Mouse (Mus musculus) kidney, adult 10 weeks (tissue): Measurements from ENCODE around the gene Exd2. TPM values are rescaled to one million over a fixed set of nuclear protein-coding genes. Genes with fewer than 3 reads are reported as not detected.

Experiments used
- polyA plus RNA-seq: library from polyadenylated mRNA; stranded (reverse); fragments of 350-450 nt; fragmentation: Illumina TruSeq; extraction: RNeasy Lipid Tissue Mini Kit (QIAGEN cat#74804); gene quantifications from one replicate; pipeline ENCODE4 v1.2.3, GENCODE M21; 2014; ENCODE audit warnings: low read depth, low replicate concordance

The Exd2 gene
- polyA plus RNA-seq: 21.3 TPM

DNA sequence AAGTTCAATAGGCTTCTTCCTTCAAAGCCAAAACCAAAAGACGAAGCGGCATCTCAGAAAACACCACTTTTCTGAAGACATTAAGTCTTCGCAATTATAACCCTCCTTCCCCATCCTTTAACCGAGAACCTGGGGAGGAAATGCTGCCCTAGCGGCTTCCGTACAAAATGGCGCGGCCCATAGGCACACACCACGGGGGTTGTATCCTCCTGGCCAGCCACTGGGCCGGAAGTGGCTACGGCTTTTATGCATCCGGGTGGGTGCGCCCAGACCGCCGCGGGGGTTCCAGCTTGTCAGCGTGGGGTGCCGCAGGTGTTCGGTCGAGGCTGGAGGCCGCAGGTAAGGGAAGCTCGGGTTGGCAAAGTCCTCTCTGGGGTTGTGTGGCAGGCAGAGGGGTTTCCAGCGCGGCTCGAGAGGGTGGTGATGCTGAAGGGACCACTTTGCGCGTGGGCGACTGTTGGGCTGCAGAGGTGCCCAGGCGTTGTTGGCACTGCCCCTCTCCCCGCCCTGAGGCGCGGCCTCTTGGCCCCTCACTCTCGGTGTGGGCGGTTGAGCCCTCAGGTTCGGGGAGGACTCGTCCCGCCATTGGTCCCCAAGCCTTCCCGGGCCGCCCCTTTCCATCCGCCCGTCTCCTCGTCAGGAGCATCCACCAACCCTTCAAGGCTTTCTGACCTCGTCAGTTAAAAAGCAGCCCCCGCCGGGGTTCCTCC lies at the start of gene Exd2:
TSS of gene Exd2 (plus strand) at position 154 of the 710 bp plus-strand sequence.

DNA sequence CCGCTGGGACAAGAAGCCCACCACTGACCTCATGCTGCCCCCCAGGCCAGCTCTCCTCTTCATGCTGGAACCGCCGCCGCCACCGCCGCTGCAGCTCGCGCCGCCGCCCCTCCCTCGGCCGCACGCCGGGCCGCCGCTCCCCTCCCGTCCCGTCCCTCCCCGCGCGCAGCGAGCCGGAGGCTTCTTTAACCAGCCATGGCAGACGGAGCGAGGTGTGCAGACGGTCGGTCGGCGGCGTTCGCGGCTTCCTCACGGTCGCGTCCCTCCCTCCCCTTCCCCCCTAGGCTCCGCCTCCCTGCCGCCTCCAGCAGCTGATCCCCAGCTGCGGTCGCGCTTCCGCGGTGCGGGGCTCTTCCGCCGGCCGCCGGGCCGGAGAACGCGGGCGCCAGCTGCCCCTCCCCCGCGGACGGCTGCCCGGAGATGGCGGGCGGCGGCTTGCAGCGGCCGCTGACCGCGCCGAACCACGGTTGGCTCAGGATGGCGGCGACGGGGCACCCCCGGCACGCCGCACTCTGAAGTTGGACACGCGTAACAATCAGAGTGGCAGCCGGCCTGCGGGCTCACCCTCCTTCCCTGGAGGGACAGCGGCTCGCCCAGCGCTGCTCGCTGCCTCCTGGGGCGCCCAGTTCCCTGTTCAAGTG lies 26.4 kb upstream of the Exd2 start, which contains the start of gene Dcaf5:
TSS of gene Dcaf5 (minus strand) at position 266 of the 641 bp plus-strand sequence.

DNA sequence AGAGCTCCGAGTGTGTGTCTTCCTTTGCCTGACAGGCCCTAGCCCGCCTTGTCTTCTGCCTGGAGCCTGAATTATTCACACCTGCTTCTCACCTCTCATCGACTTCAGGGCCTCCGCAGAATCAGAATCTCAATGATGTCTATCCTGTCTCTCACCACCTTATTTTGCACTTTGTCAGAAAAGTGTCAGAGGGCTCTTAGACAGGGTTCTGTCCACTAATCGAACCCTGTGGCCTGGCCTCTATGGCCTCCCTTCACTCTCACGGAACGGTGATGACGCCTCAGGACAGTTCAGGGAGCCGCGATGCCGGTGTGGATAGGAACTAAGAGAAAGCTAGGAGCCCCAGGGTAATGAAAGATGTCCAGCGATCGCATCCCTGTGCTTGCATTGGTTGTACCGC lies 55.1 kb downstream of the Exd2 start, which contains the start of gene Galnt16:
TSS of gene Galnt16 (plus strand) at position 301 of the 400 bp plus-strand sequence.

Other genes starting within 250 kb of the Exd2 start
- gene Actn1, start 202.7 kb upstream of the Exd2 start, polyA plus RNA-seq: 11.3 TPM
- gene Dcaf5, start 26.5 kb upstream of the Exd2 start, polyA plus RNA-seq: 16.9 TPM
- gene Galnt16, start 55.2 kb downstream of the Exd2 start, polyA plus RNA-seq: not detected
- gene Slc39a9, start 180.8 kb downstream of the Exd2 start, polyA plus RNA-seq: 46.5 TPM
- gene Erh, start 181.2 kb downstream of the Exd2 start, polyA plus RNA-seq: 24.7 TPM
- 1.7 TPM for gene Plekhd1, start 229.5 kb downstream of the Exd2 start, polyA plus RNA-seq